Mouse (Mus musculus): ENCODE measurements around the gene Olfr68. TPM values are rescaled to one million over a fixed set of nuclear protein-coding genes. Genes with fewer than 3 reads are reported as not detected.

The Olfr68 gene
- polyA plus RNA-seq (2014; fragmentation: Illumina TruSeq; extraction: RNeasy Lipid Tissue Mini Kit (QIAGEN cat#74804); ENCODE audit: insufficient read depth, low read depth, low replicate concordance), result not detected

DNA sequence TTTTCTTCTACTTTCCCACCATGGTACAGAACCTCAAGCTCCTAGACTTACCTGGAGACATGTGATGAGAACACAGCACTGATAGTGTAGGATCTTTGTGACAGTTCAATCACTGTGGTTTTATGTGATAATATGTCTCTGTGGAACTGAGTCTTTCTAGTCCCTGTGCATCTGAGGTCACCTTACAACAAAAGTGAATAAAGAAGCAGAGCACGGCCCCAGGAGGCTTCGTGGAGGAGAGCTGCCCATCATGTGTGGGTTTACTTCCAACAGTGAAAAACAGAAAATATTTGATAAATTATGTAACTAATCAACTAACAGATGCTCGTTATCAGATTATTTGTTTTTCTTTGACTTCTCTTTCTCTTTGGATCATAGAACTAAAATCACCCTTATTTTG is at the start of gene Olfr68:
Gene Olfr68 (minus strand): TSS at position 101 of the 400 bp plus-strand sequence.

GRCm38 (mm10) chr7:103827808-103828207 is 48.3 kb upstream of the Olfr68 start, which contains the start of gene Hbb-bs:
Hbb-bs (minus strand) TSS chr7:103828096.

DNA sequence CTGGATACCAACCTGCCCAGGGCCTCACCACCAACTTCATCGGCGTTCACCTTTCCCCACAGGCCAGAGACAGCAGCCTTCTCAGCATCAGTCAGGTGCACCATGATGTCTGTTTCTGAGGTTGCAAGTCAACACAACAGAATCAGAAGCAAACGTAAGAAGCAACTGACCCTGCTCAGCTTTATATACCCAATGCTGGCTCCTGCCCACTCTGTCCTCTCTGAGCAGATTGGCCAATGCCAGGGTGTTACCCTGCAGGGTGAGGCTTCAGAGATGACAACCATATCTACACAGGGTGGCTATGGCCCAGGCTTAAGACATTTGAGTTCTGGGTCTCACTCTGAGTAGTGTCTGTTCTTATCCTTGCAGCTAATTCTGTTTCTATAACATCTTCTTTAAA is 34.3 kb upstream of the Olfr68 start, which contains the start of gene Hbb-bt:
Gene Hbb-bt (minus strand): TSS at position 231 of the 400 bp plus-strand sequence.

DNA sequence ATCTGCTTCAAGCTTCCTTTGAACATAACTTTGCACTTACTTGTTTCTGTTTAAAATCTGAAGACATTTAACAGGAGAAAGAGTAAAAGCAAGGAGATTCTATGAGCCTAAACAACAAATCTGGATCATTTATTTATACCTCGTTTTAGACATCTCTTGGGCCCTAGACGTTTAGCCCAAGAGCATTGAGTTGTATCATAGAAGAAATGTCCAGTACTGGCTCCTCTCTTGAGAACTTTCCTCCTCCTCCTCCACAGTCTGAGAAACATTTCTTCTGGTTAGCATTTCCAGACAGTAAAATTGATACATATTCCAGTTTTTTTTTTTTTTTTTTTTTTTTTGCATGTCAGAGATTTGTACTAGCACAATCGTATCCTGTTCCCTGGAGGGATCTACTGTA is 12.2 kb upstream of the Olfr68 start, which contains the start of gene Olfr67:
Gene Olfr67 (minus strand): TSS at position 101 of the 400 bp plus-strand sequence.

DNA sequence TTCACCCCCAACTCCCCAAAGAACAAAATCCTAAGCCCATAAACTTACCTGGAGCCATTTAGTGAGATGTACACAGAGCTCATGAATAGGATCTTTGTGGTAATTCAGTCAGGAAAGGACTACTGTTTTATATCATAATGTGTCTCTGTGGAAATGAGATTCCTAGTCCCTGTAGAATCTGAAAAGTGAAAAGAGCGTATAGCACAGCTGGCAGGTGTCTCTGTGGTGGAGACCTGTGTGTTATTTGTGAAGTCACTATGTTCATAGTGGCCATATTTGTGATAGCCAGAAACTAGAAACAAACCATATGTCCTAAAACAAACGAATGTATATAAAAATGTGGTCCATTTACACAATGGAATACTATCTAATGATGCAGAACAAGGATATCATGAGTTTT is 8.0 kb downstream of the Olfr68 start, which contains the start of gene Olfr69:
Gene Olfr69 (minus strand): TSS at position 101 of the 400 bp plus-strand sequence.

GRCm38 (mm10) chr7:103757233-103757632 is 22.3 kb downstream of the Olfr68 start, which contains the start of gene Olfr630:
Olfr630 (minus strand) TSS chr7:103757333.

DNA sequence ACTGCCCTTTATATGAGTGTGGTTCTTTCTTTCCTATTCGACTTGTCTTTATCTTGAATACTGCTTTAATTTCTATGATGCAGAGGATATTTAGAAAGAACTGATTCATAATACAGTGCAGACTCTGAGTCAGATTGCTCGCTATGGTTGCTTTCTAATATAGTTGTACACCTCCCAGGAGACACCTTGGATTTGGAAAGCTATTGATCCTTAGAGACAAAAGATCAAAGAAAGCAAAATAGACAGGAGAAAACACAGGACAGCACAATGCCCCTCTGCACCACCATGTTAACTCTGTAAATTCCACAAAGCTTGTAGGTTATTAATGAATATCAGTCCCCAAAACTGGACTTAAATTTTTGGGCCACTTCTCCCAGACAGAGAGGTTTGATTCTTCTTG is 34.7 kb downstream of the Olfr68 start, which contains the start of gene Olfr629:
Gene Olfr629 (minus strand): TSS at position 101 of the 400 bp plus-strand sequence.

DNA sequence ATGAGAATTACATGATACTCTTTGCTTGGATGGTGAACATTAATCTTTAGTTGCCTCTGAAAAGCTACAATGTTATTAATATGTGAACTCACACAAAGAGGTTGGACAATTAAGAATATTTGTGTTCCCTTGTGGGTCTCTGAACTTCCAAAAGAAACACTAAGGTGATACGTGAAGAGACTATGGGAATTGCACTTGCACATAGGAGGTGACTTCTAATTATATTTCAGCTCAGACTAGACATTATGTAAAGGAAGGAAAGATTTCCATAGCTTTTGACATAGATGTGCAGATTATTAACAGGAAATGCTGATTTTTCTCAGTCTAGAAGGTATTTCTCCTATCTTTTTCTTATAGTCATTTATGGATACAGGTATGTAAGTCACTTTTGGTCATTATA is 49.4 kb downstream of the Olfr68 start, which contains the start of gene Olfr628:
Gene Olfr628 (plus strand): TSS at position 301 of the 400 bp plus-strand sequence.

Other genes starting within 250 kb of the Olfr68 start
- gene Olfr612, start 237.0 kb downstream of the Olfr68 start, polyA plus RNA-seq (2014; fragmentation: Illumina TruSeq; extraction: RNeasy Lipid Tissue Mini Kit (QIAGEN cat#74804); ENCODE audit: insufficient read depth, low read depth, low replicate concordance), result not detected
- gene Olfr613, start 231.6 kb downstream of the Olfr68 start, polyA plus RNA-seq (2014; fragmentation: Illumina TruSeq; extraction: RNeasy Lipid Tissue Mini Kit (QIAGEN cat#74804); ENCODE audit: insufficient read depth, low read depth, low replicate concordance), result not detected
- not detected for gene Olfr615, start 223.6 kb downstream of the Olfr68 start, polyA plus RNA-seq (2014; fragmentation: Illumina TruSeq; extraction: RNeasy Lipid Tissue Mini Kit (QIAGEN cat#74804); ENCODE audit: insufficient read depth, low read depth, low replicate concordance)
- not detected for gene Olfr616, start 210.6 kb downstream of the Olfr68 start, polyA plus RNA-seq (2014; fragmentation: Illumina TruSeq; extraction: RNeasy Lipid Tissue Mini Kit (QIAGEN cat#74804); ENCODE audit: insufficient read depth, low read depth, low replicate concordance)
- not detected for gene Olfr617, start 206.6 kb downstream of the Olfr68 start, polyA plus RNA-seq (2014; fragmentation: Illumina TruSeq; extraction: RNeasy Lipid Tissue Mini Kit (QIAGEN cat#74804); ENCODE audit: insufficient read depth, low read depth, low replicate concordance)
- not detected for gene Olfr618, start 189.6 kb downstream of the Olfr68 start, polyA plus RNA-seq (2014; fragmentation: Illumina TruSeq; extraction: RNeasy Lipid Tissue Mini Kit (QIAGEN cat#74804); ENCODE audit: insufficient read depth, low read depth, low replicate concordance)
- gene Olfr619, start 179.1 kb downstream of the Olfr68 start, polyA plus RNA-seq (2014; fragmentation: Illumina TruSeq; extraction: RNeasy Lipid Tissue Mini Kit (QIAGEN cat#74804); ENCODE audit: insufficient read depth, low read depth, low replicate concordance), result not detected
- not detected for gene Olfr620, start 167.2 kb downstream of the Olfr68 start, polyA plus RNA-seq (2014; fragmentation: Illumina TruSeq; extraction: RNeasy Lipid Tissue Mini Kit (QIAGEN cat#74804); ENCODE audit: insufficient read depth, low read depth, low replicate concordance)
- not detected for gene Olfr622, start 137.0 kb downstream of the Olfr68 start, polyA plus RNA-seq (2014; fragmentation: Illumina TruSeq; extraction: RNeasy Lipid Tissue Mini Kit (QIAGEN cat#74804); ENCODE audit: insufficient read depth, low read depth, low replicate concordance)
- not detected for gene Olfr623, start 116.0 kb downstream of the Olfr68 start, polyA plus RNA-seq (2014; fragmentation: Illumina TruSeq; extraction: RNeasy Lipid Tissue Mini Kit (QIAGEN cat#74804); ENCODE audit: insufficient read depth, low read depth, low replicate concordance)
- 0.04 TPM for gene Olfr624, start 108.5 kb downstream of the Olfr68 start, polyA plus RNA-seq (2014; fragmentation: Illumina TruSeq; extraction: RNeasy Lipid Tissue Mini Kit (QIAGEN cat#74804); ENCODE audit: insufficient read depth, low read depth, low replicate concordance)
- gene Olfr625-ps1, start 97.0 kb downstream of the Olfr68 start, polyA plus RNA-seq (2014; fragmentation: Illumina TruSeq; extraction: RNeasy Lipid Tissue Mini Kit (QIAGEN cat#74804); ENCODE audit: insufficient read depth, low read depth, low replicate concordance), result not detected
- gene Olfr243, start 65.0 kb downstream of the Olfr68 start, polyA plus RNA-seq (2014; fragmentation: Illumina TruSeq; extraction: RNeasy Lipid Tissue Mini Kit (QIAGEN cat#74804); ENCODE audit: insufficient read depth, low read depth, low replicate concordance), result not detected
- gene Olfr628, start 49.3 kb downstream of the Olfr68 start, polyA plus RNA-seq (2014; fragmentation: Illumina TruSeq; extraction: RNeasy Lipid Tissue Mini Kit (QIAGEN cat#74804); ENCODE audit: insufficient read depth, low read depth, low replicate concordance), result not detected
- not detected for gene Olfr629, start 34.8 kb downstream of the Olfr68 start, polyA plus RNA-seq (2014; fragmentation: Illumina TruSeq; extraction: RNeasy Lipid Tissue Mini Kit (QIAGEN cat#74804); ENCODE audit: insufficient read depth, low read depth, low replicate concordance)
- gene Olfr630, start 22.4 kb downstream of the Olfr68 start, polyA plus RNA-seq (2014; fragmentation: Illumina TruSeq; extraction: RNeasy Lipid Tissue Mini Kit (QIAGEN cat#74804); ENCODE audit: insufficient read depth, low read depth, low replicate concordance), result not detected
- gene Olfr69, start 8.1 kb downstream of the Olfr68 start, polyA plus RNA-seq (2014; fragmentation: Illumina TruSeq; extraction: RNeasy Lipid Tissue Mini Kit (QIAGEN cat#74804); ENCODE audit: insufficient read depth, low read depth, low replicate concordance), result not detected
- gene Olfr67, start 12.1 kb upstream of the Olfr68 start, polyA plus RNA-seq (2014; fragmentation: Illumina TruSeq; extraction: RNeasy Lipid Tissue Mini Kit (QIAGEN cat#74804); ENCODE audit: insufficient read depth, low read depth, low replicate concordance), result not detected
- gene Hbb-bt, start 34.3 kb upstream of the Olfr68 start, polyA plus RNA-seq (2014; fragmentation: Illumina TruSeq; extraction: RNeasy Lipid Tissue Mini Kit (QIAGEN cat#74804); ENCODE audit: insufficient read depth, low read depth, low replicate concordance), result 3,244 TPM
- 22,942 TPM for gene Hbb-bs, start 48.4 kb upstream of the Olfr68 start, polyA plus RNA-seq (2014; fragmentation: Illumina TruSeq; extraction: RNeasy Lipid Tissue Mini Kit (QIAGEN cat#74804); ENCODE audit: insufficient read depth, low read depth, low replicate concordance)
- gene Hbb-bh2, start 60.8 kb upstream of the Olfr68 start, polyA plus RNA-seq (2014; fragmentation: Illumina TruSeq; extraction: RNeasy Lipid Tissue Mini Kit (QIAGEN cat#74804); ENCODE audit: insufficient read depth, low read depth, low replicate concordance), result not detected
- gene Hbb-bh1, start 63.5 kb upstream of the Olfr68 start, polyA plus RNA-seq (2014; fragmentation: Illumina TruSeq; extraction: RNeasy Lipid Tissue Mini Kit (QIAGEN cat#74804); ENCODE audit: insufficient read depth, low read depth, low replicate concordance), result not detected
- not detected for gene Hbb-y, start 73.5 kb upstream of the Olfr68 start, polyA plus RNA-seq (2014; fragmentation: Illumina TruSeq; extraction: RNeasy Lipid Tissue Mini Kit (QIAGEN cat#74804); ENCODE audit: insufficient read depth, low read depth, low replicate concordance)
- gene Olfr66, start 106.6 kb upstream of the Olfr68 start, polyA plus RNA-seq (2014; fragmentation: Illumina TruSeq; extraction: RNeasy Lipid Tissue Mini Kit (QIAGEN cat#74804); ENCODE audit: insufficient read depth, low read depth, low replicate concordance), result not detected
- gene Olfr64, start 114.8 kb upstream of the Olfr68 start, polyA plus RNA-seq (2014; fragmentation: Illumina TruSeq; extraction: RNeasy Lipid Tissue Mini Kit (QIAGEN cat#74804); ENCODE audit: insufficient read depth, low read depth, low replicate concordance), result not detected
- gene Olfr65, start 123.8 kb upstream of the Olfr68 start, polyA plus RNA-seq (2014; fragmentation: Illumina TruSeq; extraction: RNeasy Lipid Tissue Mini Kit (QIAGEN cat#74804); ENCODE audit: insufficient read depth, low read depth, low replicate concordance), result not detected
- gene Olfr631, start 149.1 kb upstream of the Olfr68 start, polyA plus RNA-seq (2014; fragmentation: Illumina TruSeq; extraction: RNeasy Lipid Tissue Mini Kit (QIAGEN cat#74804); ENCODE audit: insufficient read depth, low read depth, low replicate concordance), result not detected
- not detected for gene Olfr632, start 154.6 kb upstream of the Olfr68 start, polyA plus RNA-seq (2014; fragmentation: Illumina TruSeq; extraction: RNeasy Lipid Tissue Mini Kit (QIAGEN cat#74804); ENCODE audit: insufficient read depth, low read depth, low replicate concordance)
- not detected for gene Olfr633, start 164.7 kb upstream of the Olfr68 start, polyA plus RNA-seq (2014; fragmentation: Illumina TruSeq; extraction: RNeasy Lipid Tissue Mini Kit (QIAGEN cat#74804); ENCODE audit: insufficient read depth, low read depth, low replicate concordance)
- gene Olfr635, start 191.5 kb upstream of the Olfr68 start, polyA plus RNA-seq (2014; fragmentation: Illumina TruSeq; extraction: RNeasy Lipid Tissue Mini Kit (QIAGEN cat#74804); ENCODE audit: insufficient read depth, low read depth, low replicate concordance), result not detected
- not detected for gene Olfr638, start 219.0 kb upstream of the Olfr68 start, polyA plus RNA-seq (2014; fragmentation: Illumina TruSeq; extraction: RNeasy Lipid Tissue Mini Kit (QIAGEN cat#74804); ENCODE audit: insufficient read depth, low read depth, low replicate concordance)
- not detected for gene Olfr639, start 237.6 kb upstream of the Olfr68 start, polyA plus RNA-seq (2014; fragmentation: Illumina TruSeq; extraction: RNeasy Lipid Tissue Mini Kit (QIAGEN cat#74804); ENCODE audit: insufficient read depth, low read depth, low replicate concordance)
- gene Olfr640, start 245.9 kb upstream of the Olfr68 start, polyA plus RNA-seq (2014; fragmentation: Illumina TruSeq; extraction: RNeasy Lipid Tissue Mini Kit (QIAGEN cat#74804); ENCODE audit: insufficient read depth, low read depth, low replicate concordance), result not detected

All from lung, adult 10 weeks (tissue).